Mouse (Mus musculus): ENCODE measurements around the gene Oas1a. TPM values are rescaled to one million over a fixed set of nuclear protein-coding genes. Genes with fewer than 3 reads are reported as not detected.
"Not testable (repeated sequence)": the region's sequence is repeated elsewhere in the genome, so short reads cannot be mapped to it uniquely, and the experiment has no call there.

Gene Oas1a
- total RNA-seq, 2 experiments from 2014 or later = 0.19 TPM; not detected in 1

GRCm38 (mm10) chr5:120894692-120895091, 12.6 kb downstream of the Oas1a start:
- not testable (repeated sequence) for DNase-seq (ENCODE audit: low spot score in 2 of 2)

GRCm38 (mm10) chr5:120893866-120894265, 13.5 kb downstream of the Oas1a start:
- DNase-seq (ENCODE audit: low spot score in 2 of 2) = not testable (repeated sequence)

DNA sequence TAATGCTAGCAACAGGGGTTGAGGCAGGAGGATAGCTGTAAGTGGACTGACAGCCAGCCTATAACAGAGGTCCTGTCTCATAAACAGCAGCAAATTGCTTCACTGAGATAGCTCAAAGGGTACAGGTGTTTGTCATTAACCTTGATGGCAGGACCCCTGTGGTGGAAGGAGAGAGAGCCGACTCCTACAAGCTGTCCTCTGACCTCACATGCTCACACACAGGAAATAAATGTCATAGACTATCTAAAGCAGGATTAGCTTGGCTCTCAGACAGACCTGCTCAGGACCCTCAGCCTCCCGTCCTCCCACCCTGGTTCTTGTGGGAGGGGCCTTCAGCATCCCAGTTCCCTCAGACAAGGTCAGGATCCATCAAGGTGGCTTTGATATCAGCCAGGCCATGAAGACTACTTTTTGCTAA, 15.1 kb downstream of the Oas1a start:
- DNase-seq (ENCODE audit: low spot score in 2 of 2) = no peak

GRCm38 (mm10) chr5:120891566-120892242, 15.6 kb downstream of the Oas1a start:
- not testable (repeated sequence) for DNase-seq (ENCODE audit: low spot score in 2 of 2)

GRCm38 (mm10) chr5:120890991-120891390, 16.3 kb downstream of the Oas1a start:
- no peak for DNase-seq (ENCODE audit: low spot score in 2 of 2)

GRCm38 (mm10) chr5:120890026-120890425, 17.3 kb downstream of the Oas1a start:
- DNase-seq (ENCODE audit: low spot score in 2 of 2) = no peak

DNA sequence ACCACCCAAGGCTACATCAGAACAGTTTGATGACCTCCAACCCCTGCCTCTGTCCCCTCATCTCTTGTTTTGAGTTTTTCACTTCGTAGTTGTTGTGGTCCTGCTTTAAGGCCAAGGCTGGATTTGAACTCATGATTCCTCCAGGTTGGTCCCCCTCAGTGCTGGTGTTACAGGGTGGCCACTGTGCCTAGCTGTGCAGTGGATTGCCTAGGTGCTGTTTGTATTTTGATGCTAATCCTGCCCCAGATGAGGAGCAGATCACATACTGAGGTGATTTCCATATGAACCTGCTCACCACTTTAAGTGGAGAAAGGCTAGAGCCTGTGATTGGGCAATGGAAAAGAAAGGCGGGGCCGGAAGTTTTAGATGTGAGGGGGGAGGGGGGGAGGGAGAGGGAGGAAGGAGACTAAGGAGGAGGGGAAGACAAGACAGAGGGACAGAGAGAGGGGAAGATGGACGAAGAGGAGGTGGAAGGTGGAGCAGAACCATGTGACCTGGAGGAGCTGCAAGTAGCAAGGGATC, 19.0 kb downstream of the Oas1a start:
- DNase-seq (ENCODE audit: low spot score in 2 of 2) = not testable (repeated sequence)

DNA sequence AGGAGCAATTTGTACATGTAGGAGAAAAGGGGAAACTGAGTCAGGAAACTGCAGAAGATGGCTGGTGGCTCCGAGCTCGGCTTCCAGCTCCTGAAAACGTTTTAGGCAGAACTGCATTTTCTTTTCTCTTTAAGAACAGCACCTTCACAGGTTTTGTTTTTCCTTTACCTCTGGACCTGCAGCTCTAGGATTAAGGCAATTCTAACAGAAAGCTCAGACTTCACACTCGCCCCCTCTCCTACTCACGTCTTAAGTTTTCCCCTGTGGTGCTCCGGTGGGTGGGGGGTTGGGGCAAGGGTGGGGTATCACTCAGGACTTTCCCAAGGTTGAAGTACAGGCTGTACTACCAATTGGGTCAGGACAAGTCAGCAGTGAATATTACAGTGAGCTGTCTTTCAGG, 19.5 kb downstream of the Oas1a start:
- DNase-seq (ENCODE audit: low spot score in 2 of 2) = no peak

GRCm38 (mm10) chr5:120887413-120887812, 19.9 kb downstream of the Oas1a start, which contains the start of gene Oas1g:
Oas1g (minus strand) TSS chr5:120887613.
- DNase-seq (ENCODE audit: low spot score in 2 of 2) = not testable (repeated sequence)

DNA sequence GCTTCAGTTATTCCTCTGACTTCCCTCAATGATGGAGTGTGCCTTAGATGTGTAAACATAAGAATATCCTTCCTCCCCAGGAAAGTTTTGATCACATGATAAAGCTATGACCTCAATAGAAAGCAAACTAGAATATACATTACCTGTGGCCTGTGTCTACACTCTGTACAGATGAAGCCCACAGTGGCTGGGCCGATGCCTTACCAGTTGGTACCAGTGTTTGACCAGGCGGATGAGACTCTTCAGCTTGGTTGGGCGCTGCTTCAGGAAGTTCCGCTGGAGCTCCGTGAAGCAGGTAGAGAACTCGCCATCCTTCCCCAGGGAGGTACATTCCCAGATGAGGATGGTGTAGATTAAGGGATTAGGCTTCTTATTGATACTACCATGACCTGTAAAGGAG, 25.6 kb downstream of the Oas1a start:
- not testable (repeated sequence) for DNase-seq (ENCODE audit: low spot score in 2 of 2)

GRCm38 (mm10) chr5:120878803-120879202, 28.5 kb downstream of the Oas1a start:
- not testable (repeated sequence) for DNase-seq (ENCODE audit: low spot score in 2 of 2)

DNA sequence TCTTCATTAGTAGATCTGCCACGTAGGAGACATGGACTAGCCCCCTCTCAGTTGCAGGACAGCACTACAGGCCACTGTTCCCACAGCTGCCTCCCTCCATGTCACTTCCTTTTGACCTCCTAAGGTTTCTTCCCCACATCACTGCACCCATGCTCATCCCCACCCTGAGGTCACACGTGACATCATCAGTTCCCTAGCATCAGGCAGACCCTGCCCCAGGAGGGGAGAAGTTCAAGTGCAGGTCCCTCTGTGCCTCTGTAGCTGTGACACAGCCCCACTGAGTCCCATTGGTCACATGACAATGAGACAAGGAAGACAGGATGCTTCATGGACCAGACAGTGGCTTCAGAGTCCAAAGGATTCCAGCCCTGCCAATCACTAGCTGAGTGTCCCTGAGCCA, 29.9 kb downstream of the Oas1a start:
- DNase-seq (ENCODE audit: low spot score in 2 of 2) = not testable (repeated sequence)

GRCm38 (mm10) chr5:120876839-120877238, 30.5 kb downstream of the Oas1a start:
- not testable (repeated sequence) for DNase-seq (ENCODE audit: low spot score in 2 of 2)

- DNase-seq (ENCODE audit: low spot score in 2 of 2) = no peak
Observed at GRCm38 (mm10) chr5:120871469-120871868, 35.9 kb downstream of the Oas1a start.

DNA sequence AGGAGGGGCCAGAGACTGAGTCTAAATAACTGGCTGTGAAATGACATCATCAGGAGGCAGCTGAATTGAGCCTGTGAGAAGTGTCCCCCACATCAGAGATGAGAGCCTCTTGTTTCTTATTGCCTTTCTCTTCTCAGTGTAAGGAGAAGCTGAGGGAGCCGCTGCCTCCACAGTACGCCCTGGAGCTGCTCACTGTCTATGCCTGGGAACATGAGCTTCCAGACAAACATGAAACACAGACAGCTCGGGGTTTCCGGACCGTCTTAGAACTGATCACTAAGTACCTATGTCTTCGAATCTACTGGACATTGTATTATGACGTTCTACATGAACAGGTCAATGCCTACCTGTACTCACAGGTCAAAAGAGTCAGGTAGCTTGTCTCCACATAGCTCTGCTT, 36.5 kb downstream of the Oas1a start:
- peak in 1 of 2 experiments; percentile 12 for DNase-seq (ENCODE audit: low spot score in 2 of 2)

DNA sequence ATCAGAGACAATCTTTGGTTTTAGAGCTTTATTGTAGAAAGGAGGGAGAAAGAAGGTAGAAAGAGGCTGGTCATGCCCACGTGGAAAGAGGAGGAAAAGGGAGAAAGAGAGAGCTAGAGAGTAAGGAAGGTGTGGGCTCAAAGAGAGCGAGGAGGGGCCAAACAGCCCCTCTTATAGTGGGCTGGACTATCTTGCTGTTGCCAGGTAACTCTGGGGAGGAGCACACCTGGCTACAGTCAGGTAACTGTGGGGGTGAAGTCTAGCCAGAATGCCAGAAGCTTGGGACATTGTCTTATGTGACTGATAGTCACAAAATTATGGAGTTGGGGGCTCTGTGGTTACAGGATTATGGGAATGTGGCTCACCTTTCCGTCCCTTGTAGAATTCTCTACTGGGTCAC, 37.2 kb downstream of the Oas1a start:
- DNase-seq (ENCODE audit: low spot score in 2 of 2) = no peak

- no peak for DNase-seq (ENCODE audit: low spot score in 2 of 2)
Observed at GRCm38 (mm10) chr5:120869436-120870015, 37.8 kb downstream of the Oas1a start.

- DNase-seq (ENCODE audit: low spot score in 2 of 2) = no peak
Observed at GRCm38 (mm10) chr5:120865336-120865860, 41.9 kb downstream of the Oas1a start.

- DNase-seq (ENCODE audit: low spot score in 2 of 2) = no peak
Observed at GRCm38 (mm10) chr5:120861121-120861520, 46.2 kb downstream of the Oas1a start, which contains the start of gene Oas1h. Oas1h (plus strand) TSS chr5:120861421.

- DNase-seq (ENCODE audit: low spot score in 2 of 2) = peak; percentile 22 to 40
Observed at GRCm38 (mm10) chr5:120859241-120859640, 48.1 kb downstream of the Oas1a start.

DNA sequence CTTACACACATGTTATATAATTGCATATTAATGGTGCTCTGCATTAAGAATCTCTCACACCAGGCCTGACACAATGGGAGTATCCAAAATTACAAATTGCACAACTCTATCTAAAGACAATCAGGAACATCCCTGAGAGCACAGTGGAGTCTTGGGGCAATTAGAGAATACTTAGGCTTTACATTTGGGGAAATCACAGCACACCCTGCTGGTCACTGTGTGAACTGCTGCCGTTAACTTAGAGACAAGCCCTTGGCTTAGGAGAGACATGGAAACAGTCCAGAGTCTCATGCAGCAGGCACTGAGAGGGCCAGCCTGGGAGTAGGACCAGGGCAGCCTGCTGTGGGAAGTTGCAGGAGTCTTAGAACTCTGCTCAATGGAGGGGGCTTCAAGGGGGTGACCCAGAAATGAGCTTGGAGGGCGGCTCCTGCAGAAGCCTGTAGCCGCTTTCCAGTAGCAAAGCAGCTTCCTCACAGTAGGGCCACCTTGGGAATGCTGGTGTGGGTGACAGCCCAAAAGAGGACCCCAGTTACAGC, 57.7 kb downstream of the Oas1a start:
- peak in 1 of 2 experiments; percentile 33 for DNase-seq (ENCODE audit: low spot score in 2 of 2)

DNA sequence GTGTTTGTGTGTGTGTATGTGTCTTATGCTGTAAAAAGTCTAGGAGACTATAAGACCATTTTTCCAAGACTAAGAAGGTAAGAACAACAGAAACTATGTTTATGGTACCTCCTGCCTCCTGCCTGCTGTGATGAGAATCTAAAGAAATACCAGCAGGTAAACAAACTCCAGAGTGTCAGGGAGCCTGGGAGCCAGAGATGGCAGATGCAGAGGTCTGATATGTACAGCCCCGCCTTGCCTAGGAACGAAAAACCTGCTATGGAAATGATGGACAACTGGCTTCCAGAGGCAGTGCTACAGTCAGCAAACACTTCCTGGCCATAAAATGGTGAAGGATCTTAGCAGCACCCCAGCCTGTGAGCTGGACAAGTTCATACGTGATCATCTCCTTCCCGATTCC, 60.3 kb downstream of the Oas1a start, which contains the start of gene Oas1f:
TSS of gene Oas1f (plus strand) at position 301 of the 400 bp plus-strand sequence.
- DNase-seq (ENCODE audit: low spot score in 2 of 2) = no peak
